Mouse (Mus musculus) liver, embryonic 11.5 days (tissue): ENCODE results near the gene Izumo1. TPM values are rescaled to one million over a fixed set of nuclear protein-coding genes. Genes with fewer than 3 reads are reported as not detected.
"Not testable (repeated sequence)": the region's sequence is repeated elsewhere in the genome, so short reads cannot be mapped to it uniquely, and the experiment has no call there.

ENCODE experiments used
- ATAC-seq: fragments of 200-750 bp; cut with Nextera tagmentation; replicated peaks from 2 replicates; pipeline ENCODE4 v1.8.0; 2017; ENCODE audit warnings: moderate number of reproducible peaks, mild to moderate bottlenecking, moderate TSS enrichment, moderate library complexity; ENCODE audit not compliant: low FRiP score
- DNase-seq: peaks from one replicate; pipeline ENCODE4 v3.0.0-alpha.2; 2017; ENCODE audit warnings: low spot score
- H3K27ac ChIP-seq: fragments of 300-500 bp; sonication (generic); 2 replicates; pipeline ENCODE4 v1.5.1; 2014; ENCODE audit warnings: mild to moderate bottlenecking, low read depth, low read length, control low read depth
- H3K27me3 ChIP-seq: fragments of 300-500 bp; sonication (generic); replicated peaks from 2 replicates; pipeline ENCODE4 v1.6.1; 2014; ENCODE audit warnings: low read length, mixed read lengths; ENCODE audit not compliant: control insufficient read depth, insufficient read depth
- H3K36me3 ChIP-seq: fragments of 300-500 bp; sonication (generic); 2 replicates; pipeline ENCODE4 v1.6.1; 2014; ENCODE audit warnings: mild to moderate bottlenecking, low read length, moderate library complexity, mixed read lengths; ENCODE audit not compliant: control insufficient read depth, insufficient read depth
- H3K4me1 ChIP-seq: fragments of 300-500 bp; sonication (generic); replicated peaks from 2 replicates; pipeline ENCODE4 v1.6.1; 2014; ENCODE audit warnings: low read length, mixed read lengths; ENCODE audit not compliant: control insufficient read depth, insufficient read depth
- H3K4me2 ChIP-seq: fragments of 300-500 bp; sonication (generic); 2 replicates; pipeline ENCODE4 v1.6.1; 2014; ENCODE audit warnings: mild to moderate bottlenecking, control low read depth, moderate library complexity
- H3K4me3 ChIP-seq: fragments of 300-500 bp; sonication (generic); 2 replicates; pipeline ENCODE4 v1.5.1; 2014; ENCODE audit warnings: low read depth, low read length, control low read depth
- H3K9ac ChIP-seq: fragments of 300-500 bp; sonication (generic); 2 replicates; pipeline ENCODE4 v1.6.1; 2014; ENCODE audit warnings: low read depth, low read length, control low read depth
- H3K9me3 ChIP-seq: fragments of 300-500 bp; sonication (generic); 2 replicates; pipeline ENCODE4 v1.6.1; 2016; ENCODE audit warnings: low read length, inconsistent platforms, mixed read lengths; ENCODE audit not compliant: control insufficient read depth
- WGBS: fragments of 180-500 bp; shearing (Covaris S2); extraction: QIAGEN DNeasy Blood & Tissue Kit; methylation state at CpG from one replicate; pipeline ENCODE4 v1.1.7; 2014; 5-methylcytosine and 5-hydroxymethylcytosine counted together
- polyA plus RNA-seq: library from polyadenylated mRNA; unstranded; fragments of >200 nt; fragmentation: Nextera tagmentation; extraction: Ambion mirVana; gene quantifications from 2 replicates; pipeline ENCODE4 v1.2.1, GENCODE M21; 2014

Izumo1 gene
- polyA plus RNA-seq, 1 experiment from 2014 or later, result 0.22 TPM

- WGBS, result 60% methylated on average over 11 of the region's 11 CpGs
- no peak overlapping the region for H3K9ac ChIP-seq
- H3K4me3 ChIP-seq, result no peak overlapping the region
- no peaks in the 10 kb centered on the region for H3K27me3 ChIP-seq
- DNase-seq (no peak), ATAC-seq (no peak)
- no peak overlapping the region for H3K4me2 ChIP-seq
- H3K36me3 ChIP-seq, result no peaks in the 10 kb centered on the region
- H3K9me3 ChIP-seq, result no peaks in the 10 kb centered on the region
- H3K4me1 ChIP-seq, result 0 out of 2 replicates have a peak, but pooled peaks cover 2% of the 10 kb centered on the region
- no peak overlapping the region for H3K27ac ChIP-seq
Measured at GRCm38 (mm10) chr7:45660746-45661478, 39.3 kb downstream of the Izumo1 start.

GRCm38 (mm10) chr7:45661702-45662101 is 40.1 kb downstream of the Izumo1 start:
- WGBS, result 80% methylated on average over 6 of the region's 6 CpGs
- not testable (repeated sequence) for H3K4me3 ChIP-seq, DNase-seq, H3K9ac ChIP-seq, H3K9me3 ChIP-seq, H3K4me1 ChIP-seq, H3K27me3 ChIP-seq, H3K4me2 ChIP-seq, ATAC-seq, H3K27ac ChIP-seq, H3K36me3 ChIP-seq

GRCm38 (mm10) chr7:45665303-45666138 is 43.9 kb downstream of the Izumo1 start:
- H3K27me3 ChIP-seq, result no peaks in the 10 kb centered on the region
- H3K36me3 ChIP-seq, result no peaks in the 10 kb centered on the region
- 47% methylated on average over 13 of the region's 13 CpGs for WGBS
- H3K27ac ChIP-seq, result no peak overlapping the region
- H3K9ac ChIP-seq, result no peak overlapping the region
- H3K4me1 ChIP-seq, result 0 out of 2 replicates have a peak, but pooled peaks cover 2% of the 10 kb centered on the region
- DNase-seq, result no peak
- ATAC-seq, result no peak
- no peak overlapping the region for H3K4me2 ChIP-seq
- H3K4me3 ChIP-seq, result no peak overlapping the region
- H3K9me3 ChIP-seq, result no peaks in the 10 kb centered on the region

DNA sequence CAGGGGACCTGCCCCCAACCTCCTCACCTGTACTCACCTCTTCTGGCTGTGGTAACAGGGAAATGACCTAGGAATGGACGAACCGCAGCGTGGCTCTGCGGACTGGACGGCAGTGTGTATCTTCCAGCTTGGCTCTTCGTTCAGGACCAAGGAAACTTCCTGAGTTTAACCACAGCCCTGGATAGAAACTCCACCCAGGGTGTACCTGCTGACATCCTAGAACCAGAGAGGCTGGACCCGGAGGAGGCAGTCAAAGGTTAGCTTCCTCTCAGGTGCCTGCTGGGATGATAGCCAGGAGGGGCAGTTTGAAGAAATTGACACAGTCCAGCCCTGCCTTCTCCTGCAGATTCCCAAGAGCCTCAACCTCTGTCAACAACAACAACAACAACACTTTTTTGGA is 44.5 kb downstream of the Izumo1 start, which contains the start of gene Fut2:
Gene Fut2, minus strand, starts transcription at position 234 of the 400 bp plus-strand sequence.
- no peak for ATAC-seq
- peaks cover 2% of the 10 kb centered on the region; the same call in 1 of the 2 replicates for H3K4me1 ChIP-seq

GRCm38 (mm10) chr7:45667761-45668160 is 46.1 kb downstream of the Izumo1 start:
- Histone ChIP-seq H3K4me2 (no peak overlapping the region), H3K4me1 (peaks cover 2% of the 10 kb centered on the region; the same call in 1 of the 2 replicates), H3K27me3 (no peaks in the 10 kb centered on the region), H3K9me3 (no peaks in the 10 kb centered on the region), H3K4me3 (no peak overlapping the region), H3K9ac (no peak overlapping the region), H3K36me3 (no peaks in the 10 kb centered on the region), H3K27ac (no peak overlapping the region)
- DNase-seq, result no peak
- 76% methylated on average over 14 of the region's 14 CpGs for WGBS
- no peak for ATAC-seq

More for the DNA sequence above, 44.5 kb downstream of the Izumo1 start, which contains the start of gene Fut2:
- Histone ChIP-seq H3K9me3 (no peaks in the 10 kb centered on the region), H3K36me3 (no peaks in the 10 kb centered on the region), H3K27me3 (no peaks in the 10 kb centered on the region), H3K4me2 (no peak within 1 kb of the TSS), H3K9ac (no peak within 1 kb of the TSS), H3K27ac (no peak within 1 kb of the TSS), H3K4me3 (no peak within 1 kb of the TSS)
- 77% methylated on average over 7 of the region's 7 CpGs for WGBS
- no peak for DNase-seq

DNA sequence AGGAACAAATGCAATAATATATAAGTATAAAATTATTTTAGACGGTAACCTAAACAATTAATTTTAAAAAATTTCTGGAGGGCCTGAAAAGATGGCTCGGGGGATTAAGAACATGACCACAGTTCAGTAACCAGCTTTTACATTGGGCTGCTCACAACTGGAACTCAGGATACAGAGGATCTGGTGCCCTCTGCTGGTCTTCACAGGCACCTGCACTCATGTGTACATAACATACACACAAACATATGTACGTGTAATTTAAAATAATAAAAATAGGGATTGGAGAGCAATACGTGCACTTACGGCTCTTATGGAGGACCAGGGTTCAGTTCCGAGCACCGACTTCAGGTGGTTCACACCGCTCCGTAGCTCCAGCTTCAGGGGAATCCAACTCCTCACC is 47.3 kb downstream of the Izumo1 start:
- Histone ChIP-seq H3K4me2 (no peak overlapping the region), H3K4me1 (peaks cover 2% of the 10 kb centered on the region; the same call in 1 of the 2 replicates), H3K27me3 (no peaks in the 10 kb centered on the region), H3K36me3 (no peaks in the 10 kb centered on the region), H3K27ac (no peak overlapping the region), H3K9me3 (no peaks in the 10 kb centered on the region), H3K9ac (no peak overlapping the region), H3K4me3 (no peak overlapping the region)
- DNase-seq (no peak), ATAC-seq (no peak)
- 91% methylated on average over 9 of the region's 9 CpGs for WGBS

DNA sequence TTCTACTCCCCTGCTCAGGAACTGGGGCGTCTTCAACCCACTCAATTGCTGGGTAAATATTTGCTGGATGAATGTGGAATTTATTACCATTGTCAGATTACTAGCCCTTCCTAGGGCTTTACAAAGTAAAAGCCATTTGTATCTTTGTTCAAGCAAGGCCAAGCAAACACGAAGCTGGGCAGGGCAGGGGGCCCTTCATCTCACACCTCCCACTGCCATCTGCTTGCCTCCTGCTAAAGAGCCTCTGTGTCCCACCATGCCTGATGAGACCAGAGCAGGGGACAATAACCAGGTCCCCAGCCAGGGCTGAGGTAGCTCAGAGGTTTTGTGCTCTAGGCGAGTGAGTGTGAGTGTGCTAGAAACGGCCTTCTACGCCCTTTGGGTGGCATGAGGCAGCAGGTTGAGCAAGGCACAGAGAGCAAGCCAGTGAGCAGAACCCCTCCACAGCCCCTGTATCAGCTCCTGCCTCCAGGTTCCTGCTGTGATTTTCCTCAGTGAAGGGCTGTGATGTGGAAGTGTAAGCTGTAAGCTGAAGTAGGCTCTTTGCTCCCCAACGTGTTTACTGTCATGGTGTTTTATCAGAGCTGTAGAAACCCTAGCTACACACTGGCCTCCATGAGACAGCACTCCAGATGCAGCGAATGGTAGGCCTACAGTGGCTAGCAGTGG is 56.1 kb downstream of the Izumo1 start:
- H3K36me3 ChIP-seq, result no peaks in the 10 kb centered on the region
- H3K4me1 ChIP-seq, result peaks cover 7% of the 10 kb centered on the region; the same call in 1 of the 2 replicates
- ATAC-seq, result no peak
- DNase-seq, result no peak
- no peak overlapping the region for H3K4me2 ChIP-seq
- no peaks in the 10 kb centered on the region for H3K27me3 ChIP-seq
- H3K9me3 ChIP-seq, result no peaks in the 10 kb centered on the region
- H3K27ac ChIP-seq, result no peak overlapping the region
- WGBS, result 73% methylated on average over 7 of the region's 7 CpGs
- H3K9ac ChIP-seq, result no peak overlapping the region
- no peak overlapping the region for H3K4me3 ChIP-seq
